Mouse (Mus musculus): ENCODE data around the gene Ndufa6. TPM values are rescaled to one million over a fixed set of nuclear protein-coding genes. Genes with fewer than 3 reads are reported as not detected.

The Ndufa6 gene
- total and polyA plus RNA-seq, 3 experiments = 124 to 344 (median 331) TPM

- Histone ChIP-seq H3K9me3 (replicated peaks) (no peaks in the 10 kb centered on the region), H3K27me3 (ENCODE audit: insufficient read depth, low read length) (no peaks in the 10 kb centered on the region), H3K4me3 (ENCODE audit: low read depth, low read length) (peak overlapping the region; percentile 78), H3K4me1 (ENCODE audit: insufficient read depth, low read depth, low read length) (peaks cover 83% of the 10 kb centered on the region), H3K36me3 (replicated peaks) (peaks cover 55% of the 10 kb centered on the region)
- DNase-seq (ENCODE audit: low spot score) (peak; percentile 31), ATAC-seq (ENCODE audit: extremely low read depth, insufficient number of reproducible peaks, low FRiP score, poor library complexity, severe bottlenecking) (no peak)
- TF ChIP-seq GATA1 (IDR thresholded peaks at IDR 0.05; ENCODE audit: borderline replicate concordance, low read length) = no peak
- TF ChIP-seq CTCF (IDR thresholded peaks at IDR 0.05; ENCODE audit: low read depth, low read length) = no peak
- TF ChIP-seq POLR2AphosphoS5 (IDR thresholded peaks at IDR 0.05; ENCODE audit: insufficient replicate concordance, low read depth, low read length) = no peak
- no peak for TF ChIP-seq TAL1 (conservative IDR thresholded peaks at IDR 0.05; ENCODE audit: low read depth, low read length)
- no peak for TF ChIP-seq GATA2 (IDR thresholded peaks at IDR 0.05; ENCODE audit: borderline replicate concordance, low read depth, low read length)
Observed at GRCm38 (mm10) chr15:82340414-82341035, 13.6 kb downstream of the Ndufa6 start.

GRCm38 (mm10) chr15:82339634-82340254, 14.4 kb downstream of the Ndufa6 start:
- no peak for TF ChIP-seq GATA2 (IDR thresholded peaks at IDR 0.05; ENCODE audit: borderline replicate concordance, low read depth, low read length)
- TF ChIP-seq POLR2AphosphoS5 (IDR thresholded peaks at IDR 0.05; ENCODE audit: insufficient replicate concordance, low read depth, low read length) = no peak
- TF ChIP-seq CTCF (IDR thresholded peaks at IDR 0.05; ENCODE audit: low read depth, low read length) = no peak
- TF ChIP-seq GATA1 (IDR thresholded peaks at IDR 0.05; ENCODE audit: borderline replicate concordance, low read length) = no peak
- TF ChIP-seq TAL1 (conservative IDR thresholded peaks at IDR 0.05; ENCODE audit: low read depth, low read length) = no peak
- Histone ChIP-seq H3K4me1 (ENCODE audit: insufficient read depth, low read depth, low read length) (peaks cover 81% of the 10 kb centered on the region), H3K9me3 (replicated peaks) (no peaks in the 10 kb centered on the region), H3K27me3 (ENCODE audit: insufficient read depth, low read length) (no peaks in the 10 kb centered on the region), H3K4me3 (ENCODE audit: low read depth, low read length) (peak overlapping the region; percentile 78; the same call in 1 of the 2 replicates), H3K36me3 (replicated peaks) (peaks cover 55% of the 10 kb centered on the region)
- no peak for ATAC-seq (ENCODE audit: extremely low read depth, insufficient number of reproducible peaks, low FRiP score, poor library complexity, severe bottlenecking)
- DNase-seq (ENCODE audit: low spot score) = no peak

- H3K27me3 ChIP-seq (ENCODE audit: insufficient read depth, low read length) = no peaks in the 10 kb centered on the region
- TF ChIP-seq TAL1 (conservative IDR thresholded peaks at IDR 0.05; ENCODE audit: low read depth, low read length) = no peak
- no peaks in the 10 kb centered on the region for H3K9me3 ChIP-seq (replicated peaks)
- DNase-seq (ENCODE audit: low spot score) (no peak), ATAC-seq (ENCODE audit: extremely low read depth, insufficient number of reproducible peaks, low FRiP score, poor library complexity, severe bottlenecking) (no peak)
- peaks cover 55% of the 10 kb centered on the region for H3K36me3 ChIP-seq (replicated peaks)
- H3K4me1 ChIP-seq (ENCODE audit: insufficient read depth, low read depth, low read length) = peaks cover 81% of the 10 kb centered on the region
- H3K4me3 ChIP-seq (ENCODE audit: low read depth, low read length) = peak overlapping the region; percentile 71; the same call in 1 of the 2 replicates
Observed at GRCm38 (mm10) chr15:82339150-82339549, 15.0 kb downstream of the Ndufa6 start.

GRCm38 (mm10) chr15:82338593-82339112, 15.5 kb downstream of the Ndufa6 start, which contains the start of the genes Naga, Pheta2 and Smdt1:
TSS of gene Naga (minus strand) at chr15:82338925.
TSS of gene Pheta2 (plus strand) at chr15:82338942.
TSS of gene Smdt1 (plus strand) at chr15:82338959.
- Histone ChIP-seq H3K4me1 (ENCODE audit: insufficient read depth, low read depth, low read length) (peaks cover 80% of the 10 kb centered on the region), H3K36me3 (replicated peaks) (peaks cover 55% of the 10 kb centered on the region), H3K9me3 (replicated peaks) (no peaks in the 10 kb centered on the region), H3K27me3 (ENCODE audit: insufficient read depth, low read length) (no peaks in the 10 kb centered on the region), H3K4me3 (ENCODE audit: low read depth, low read length) (peak within 1 kb of the TSS; percentile 71)
- ATAC-seq (ENCODE audit: extremely low read depth, insufficient number of reproducible peaks, low FRiP score, poor library complexity, severe bottlenecking) = peak; percentile 52
- DNase-seq (ENCODE audit: low spot score) = peak; percentile 96
- TF ChIP-seq GATA1 (IDR thresholded peaks at IDR 0.05; ENCODE audit: borderline replicate concordance, low read length) = no peak
- no peak for TF ChIP-seq POLR2AphosphoS5 (IDR thresholded peaks at IDR 0.05; ENCODE audit: insufficient replicate concordance, low read depth, low read length)
- TF ChIP-seq TAL1 (conservative IDR thresholded peaks at IDR 0.05; ENCODE audit: low read depth, low read length) = no peak
- no peak for TF ChIP-seq GATA2 (IDR thresholded peaks at IDR 0.05; ENCODE audit: borderline replicate concordance, low read depth, low read length)
- no peak for TF ChIP-seq CTCF (IDR thresholded peaks at IDR 0.05; ENCODE audit: low read depth, low read length)

GRCm38 (mm10) chr15:82337875-82338274, 16.2 kb downstream of the Ndufa6 start:
- H3K4me3 ChIP-seq (ENCODE audit: low read depth, low read length) = peak overlapping the region; percentile 71
- H3K36me3 ChIP-seq (replicated peaks) = peaks cover 55% of the 10 kb centered on the region
- peak; percentile 66 for DNase-seq (ENCODE audit: low spot score)
- peaks cover 76% of the 10 kb centered on the region for H3K4me1 ChIP-seq (ENCODE audit: insufficient read depth, low read depth, low read length)
- ATAC-seq (ENCODE audit: extremely low read depth, insufficient number of reproducible peaks, low FRiP score, poor library complexity, severe bottlenecking) = no peak
- no peak for TF ChIP-seq POLR2AphosphoS5 (IDR thresholded peaks at IDR 0.05; ENCODE audit: insufficient replicate concordance, low read depth, low read length)
- TF ChIP-seq GATA2 (IDR thresholded peaks at IDR 0.05; ENCODE audit: borderline replicate concordance, low read depth, low read length) = no peak
- TF ChIP-seq GATA1 (IDR thresholded peaks at IDR 0.05; ENCODE audit: borderline replicate concordance, low read length) = no peak
- TF ChIP-seq CTCF (IDR thresholded peaks at IDR 0.05; ENCODE audit: low read depth, low read length) = no peak
- no peak for TF ChIP-seq TAL1 (conservative IDR thresholded peaks at IDR 0.05; ENCODE audit: low read depth, low read length)
- no peaks in the 10 kb centered on the region for H3K27me3 ChIP-seq (ENCODE audit: insufficient read depth, low read length)
- H3K9me3 ChIP-seq (replicated peaks) = no peaks in the 10 kb centered on the region

- no peak for ATAC-seq (ENCODE audit: extremely low read depth, insufficient number of reproducible peaks, low FRiP score, poor library complexity, severe bottlenecking)
- TF ChIP-seq CTCF (IDR thresholded peaks at IDR 0.05; ENCODE audit: low read depth, low read length) (no peak), TAL1 (conservative IDR thresholded peaks at IDR 0.05; ENCODE audit: low read depth, low read length) (no peak), GATA2 (IDR thresholded peaks at IDR 0.05; ENCODE audit: borderline replicate concordance, low read depth, low read length) (no peak), POLR2AphosphoS5 (IDR thresholded peaks at IDR 0.05; ENCODE audit: insufficient replicate concordance, low read depth, low read length) (no peak), GATA1 (IDR thresholded peaks at IDR 0.05; ENCODE audit: borderline replicate concordance, low read length) (no peak)
- H3K4me3 ChIP-seq (ENCODE audit: low read depth, low read length) = peak overlapping the region; percentile 52; the same call in 1 of the 2 replicates
- no peaks in the 10 kb centered on the region for H3K9me3 ChIP-seq (replicated peaks)
- no peaks in the 10 kb centered on the region for H3K27me3 ChIP-seq (ENCODE audit: insufficient read depth, low read length)
- peaks cover 77% of the 10 kb centered on the region for H3K4me1 ChIP-seq (ENCODE audit: insufficient read depth, low read depth, low read length)
- no peak for DNase-seq (ENCODE audit: low spot score)
- peaks cover 59% of the 10 kb centered on the region for H3K36me3 ChIP-seq (replicated peaks)
Observed at GRCm38 (mm10) chr15:82336629-82337028, 17.5 kb downstream of the Ndufa6 start.
